Mouse (Mus musculus) heart, postnatal 25 days (tissue): ENCODE results near the gene Cntnap2. TPM values are rescaled to one million over a fixed set of nuclear protein-coding genes. Genes with fewer than 3 reads are reported as not detected.

Source experiments
- DNase-seq: peaks from one replicate; pipeline ENCODE4 v3.0.0; 2022; ENCODE audit warnings: low spot score
- intact Hi-C: fragments of 180-260 bp; cut with DNase I; formaldehyde crosslinking; loops from one replicate; pipeline ENCODE4 v1.15.1; 2025
- total RNA-seq, 2 experiments: library from RNA; stranded (reverse); gene quantifications; 2 replicates each; pipeline ENCODE4 v1.2.3; 2021

Gene Cntnap2
- total RNA-seq, 2 experiments from 2014 or later = not detected

DNA sequence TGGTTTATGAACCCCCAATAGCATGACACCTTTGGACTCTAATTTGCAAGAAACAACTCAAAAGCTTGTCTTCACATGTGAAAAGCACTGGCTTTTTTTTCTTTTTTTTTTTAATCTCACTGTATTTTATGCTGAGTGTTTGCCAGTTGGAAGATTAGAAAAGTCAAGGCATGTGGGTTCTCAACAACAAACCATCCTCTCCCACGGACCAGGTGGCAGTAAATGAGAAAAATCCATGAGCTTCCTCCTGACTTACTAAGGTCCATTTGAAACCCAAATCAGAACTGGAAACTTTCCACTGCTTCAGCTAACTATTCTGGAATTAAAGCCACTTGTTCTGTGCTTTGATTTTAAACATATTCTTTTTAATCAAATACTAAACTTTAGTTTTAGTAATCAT lies 784.6 kb downstream of the Cntnap2 start:
- intact Hi-C loops = no loop called here
- DNase-seq = no peak

DNA sequence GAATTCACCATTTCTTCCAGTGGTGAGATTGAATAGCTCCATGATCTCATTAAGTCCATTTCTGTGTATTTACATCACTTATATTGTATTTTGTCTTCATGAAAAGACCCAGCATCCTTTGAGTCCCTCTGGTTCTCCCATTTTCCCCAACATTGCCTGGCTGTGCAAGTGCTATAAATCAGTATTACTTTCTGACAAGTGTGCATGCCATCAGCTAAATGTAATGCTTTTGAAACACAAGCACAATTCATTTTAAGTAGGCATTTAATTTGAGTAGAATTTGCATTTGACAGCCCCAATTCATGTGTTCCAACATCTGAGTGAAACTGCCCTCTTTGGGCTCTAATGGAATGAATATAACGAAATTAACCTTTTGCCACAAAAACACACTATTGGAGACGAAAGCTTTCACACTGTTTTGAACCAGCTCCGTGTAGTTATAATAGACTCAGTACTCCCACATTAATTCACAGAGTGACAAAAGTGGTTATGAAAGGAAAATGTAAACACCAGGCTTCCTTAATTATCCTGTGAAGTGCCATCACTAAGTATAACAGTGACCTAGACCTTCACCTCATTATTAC lies 812.3 kb downstream of the Cntnap2 start:
- intact Hi-C loops = no loop called here
- no peak for DNase-seq

DNA sequence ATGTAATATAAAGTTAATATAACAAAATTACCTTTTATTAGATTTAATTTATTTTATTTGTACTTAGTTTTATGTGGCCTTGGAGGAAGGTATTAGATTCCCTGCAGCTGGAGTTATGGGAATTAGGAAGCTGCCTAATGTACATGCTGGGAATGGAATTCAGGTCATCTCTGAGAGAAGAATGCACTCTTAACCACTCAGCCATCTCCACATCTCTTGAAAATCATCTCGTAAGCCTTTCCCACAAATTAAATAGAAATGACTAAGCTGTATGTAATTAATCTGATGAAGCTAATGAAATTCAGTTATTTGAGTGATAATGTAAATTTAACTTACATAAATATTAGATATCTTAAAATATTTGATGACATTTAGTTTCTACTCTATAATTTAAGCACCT lies 826.3 kb downstream of the Cntnap2 start:
- intact Hi-C loops = no loop called here
- no peak for DNase-seq

DNA sequence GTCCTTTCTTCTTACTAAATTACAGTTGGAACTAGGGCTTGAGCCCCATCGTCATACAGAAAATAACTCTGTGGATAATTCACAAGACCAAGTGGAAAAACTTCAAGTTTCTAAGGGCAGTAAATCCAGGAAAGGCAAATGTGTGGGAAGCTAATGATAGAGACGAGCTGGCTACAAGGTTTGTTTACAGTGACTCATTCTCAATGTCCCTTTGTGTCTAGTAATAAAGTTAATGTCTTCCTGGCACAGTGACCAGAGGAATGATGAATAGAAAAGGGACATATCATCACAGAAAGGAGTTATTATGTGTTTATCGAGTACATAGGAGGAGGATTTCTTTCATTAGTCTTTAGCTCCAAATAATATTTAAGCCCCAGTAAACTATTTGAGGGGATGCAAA lies 828.7 kb downstream of the Cntnap2 start:
- intact Hi-C loops = no loop called here
- DNase-seq = no peak

DNA sequence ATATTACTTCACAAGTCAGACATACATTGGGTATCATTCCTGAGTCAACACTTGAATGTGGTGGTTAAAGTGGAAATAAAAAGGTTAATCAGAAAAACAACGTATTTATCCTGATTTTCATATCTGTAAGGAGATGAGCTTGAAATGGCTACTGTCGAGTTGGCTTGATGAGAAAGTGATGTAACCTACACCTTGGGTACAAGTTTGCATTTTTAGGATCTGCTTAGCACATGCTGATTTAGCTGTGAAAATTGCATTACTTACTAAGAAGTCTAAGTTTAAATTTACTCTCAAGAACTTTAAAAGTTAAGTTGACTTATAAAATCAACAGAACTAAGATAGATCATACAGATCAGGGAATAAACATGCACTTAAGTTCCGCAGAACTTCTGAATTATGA lies 879.1 kb downstream of the Cntnap2 start:
- no peak for DNase-seq
- intact Hi-C loops = no loop called here

DNA sequence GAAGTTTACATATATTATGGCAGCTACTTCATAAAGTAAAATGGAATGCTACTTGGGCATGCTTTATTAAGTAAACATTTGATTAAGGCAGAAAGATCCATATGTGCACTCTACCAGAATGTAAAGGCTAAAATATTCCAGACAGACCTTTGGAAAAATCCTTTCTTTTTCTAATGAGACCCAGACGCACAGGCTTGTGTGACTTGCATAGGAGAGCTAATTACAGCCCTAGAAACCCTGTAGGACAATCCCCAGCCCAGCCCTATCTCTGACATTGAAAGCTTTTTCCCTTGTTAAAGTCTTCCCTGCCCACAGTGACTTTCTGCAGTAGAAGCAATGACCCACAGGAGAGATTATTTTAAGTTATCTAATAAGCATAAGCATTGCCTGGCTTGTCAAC lies 879.6 kb downstream of the Cntnap2 start:
- intact Hi-C loops = no loop called here
- no peak for DNase-seq

DNA sequence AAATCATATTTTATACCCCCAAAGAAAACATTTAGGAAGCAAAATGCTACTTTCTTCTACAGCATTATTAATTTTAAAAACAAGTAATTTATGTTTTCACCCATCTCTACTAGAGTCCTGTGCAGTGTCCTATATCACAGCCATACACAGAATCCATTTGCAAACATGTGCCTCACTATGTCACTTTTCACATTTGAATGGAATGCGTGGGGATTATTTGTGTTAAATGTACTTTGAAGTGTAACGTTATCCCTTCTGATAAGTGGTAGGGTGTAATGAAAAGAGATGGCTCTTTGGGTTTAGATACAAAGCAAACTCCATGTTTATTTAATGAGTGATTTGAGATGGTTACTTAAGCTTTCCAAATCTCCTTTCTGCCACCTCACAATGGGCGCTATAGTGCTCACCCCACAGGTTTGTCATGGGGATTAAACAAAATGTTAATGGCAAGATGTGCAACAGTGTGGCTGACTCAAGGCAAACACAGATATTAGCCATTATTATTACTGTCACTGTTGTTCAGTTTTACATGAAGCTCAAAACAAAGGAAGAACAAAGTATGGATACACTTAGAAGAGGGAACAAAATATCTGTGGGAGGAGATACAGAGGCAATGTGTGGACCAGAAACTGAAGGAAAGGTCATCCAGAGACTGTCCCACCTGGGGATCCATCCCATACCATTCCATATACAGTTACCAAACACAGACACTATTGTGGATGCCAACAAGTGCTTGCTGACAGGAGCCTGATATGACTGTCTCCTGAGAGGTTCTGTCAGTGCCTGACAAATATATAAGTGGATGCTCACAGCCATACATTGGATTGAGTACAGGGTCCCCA lies 886.2 kb downstream of the Cntnap2 start:
- intact Hi-C loops = no loop called here
- DNase-seq = no peak

DNA sequence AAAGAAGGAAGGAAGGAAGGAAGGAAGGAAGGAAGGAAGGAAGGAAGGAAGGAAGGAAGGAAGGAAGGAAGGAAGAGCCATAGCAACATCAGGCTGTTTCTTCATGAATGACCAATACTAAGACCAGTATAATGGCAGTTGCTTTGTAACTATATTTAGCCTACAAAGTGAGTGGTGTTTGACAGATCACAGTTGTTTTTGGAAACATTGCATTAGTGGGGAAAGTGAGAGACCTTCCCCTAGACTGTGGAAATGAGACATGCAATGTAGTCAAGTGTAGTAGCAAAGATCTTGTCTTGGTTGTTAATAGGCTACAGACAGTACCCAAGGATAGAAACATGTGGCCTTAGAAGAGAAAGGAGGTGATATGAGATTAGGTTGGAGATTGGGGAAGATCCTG lies 895.6 kb downstream of the Cntnap2 start:
- DNase-seq = no peak
- intact Hi-C loops = no loop called here

DNA sequence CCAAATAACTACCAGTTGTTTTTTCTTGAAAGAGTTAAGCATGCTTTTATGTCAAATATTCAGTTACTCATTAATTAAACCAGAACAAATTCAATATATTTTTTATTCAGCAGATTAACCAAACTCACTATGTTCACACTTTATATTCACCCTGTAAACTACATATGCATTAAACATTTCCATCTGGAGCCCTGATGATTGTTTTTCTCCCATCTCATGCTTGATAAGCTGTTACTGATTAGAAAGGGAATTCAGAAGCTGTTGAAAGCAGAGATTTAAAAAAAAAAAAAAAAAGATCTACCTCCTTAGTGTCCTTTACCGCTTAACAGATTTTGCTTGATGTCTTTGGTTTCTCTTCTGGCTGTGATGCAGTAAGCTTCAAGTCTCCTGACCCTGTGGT lies 905.3 kb downstream of the Cntnap2 start:
- intact Hi-C loops = no loop called here
- DNase-seq = no peak

DNA sequence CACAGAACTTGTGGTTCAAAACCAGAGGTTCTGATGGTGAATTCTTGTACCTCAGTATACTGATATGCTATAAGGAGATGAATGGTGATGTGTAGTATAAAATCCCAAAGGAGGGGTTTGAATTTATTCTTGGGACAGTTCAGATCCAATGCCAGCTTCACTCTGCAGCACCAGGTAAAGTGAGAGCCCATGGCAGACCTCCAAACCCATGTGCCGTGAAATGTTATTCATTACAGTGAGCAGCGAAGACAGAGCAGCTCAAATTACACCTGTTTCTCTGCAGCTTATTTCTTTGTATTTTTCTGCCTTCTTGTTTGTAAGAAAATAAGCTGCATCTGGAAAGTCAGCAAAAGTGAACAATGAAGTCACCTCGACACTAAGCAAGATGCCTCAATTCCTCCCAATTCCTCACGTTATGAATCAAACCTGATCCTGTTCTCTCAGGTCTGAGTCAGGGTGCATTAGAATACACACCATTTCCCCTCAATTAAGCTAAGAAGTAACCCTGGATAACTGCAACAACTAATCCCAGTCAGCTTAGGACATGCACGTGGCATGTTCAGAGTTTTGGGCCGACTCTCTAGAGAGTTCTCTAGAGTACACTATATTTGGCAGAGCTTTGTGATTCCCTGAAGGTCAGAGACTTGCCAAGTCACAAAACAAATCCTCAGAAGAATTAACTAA lies 915.5 kb downstream of the Cntnap2 start:
- no peak for DNase-seq

DNA sequence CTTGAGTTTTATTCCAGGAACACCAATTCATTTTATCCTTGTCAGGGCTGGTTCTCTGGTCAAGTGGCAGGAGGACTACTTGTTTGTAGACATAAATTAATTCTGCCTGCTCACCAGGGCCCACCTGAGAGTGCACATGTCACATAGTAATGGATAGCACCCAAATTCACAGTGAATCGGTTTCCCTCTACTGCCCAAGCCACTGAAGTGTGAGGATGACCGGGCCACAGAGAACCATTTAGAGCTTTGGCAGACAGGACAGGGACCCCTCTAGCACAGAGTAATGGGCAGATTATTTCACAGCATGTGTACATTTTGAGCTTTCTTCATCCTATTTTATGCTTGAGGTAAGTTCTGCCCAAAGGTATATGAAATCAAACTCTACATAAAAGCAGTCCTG lies 920.0 kb downstream of the Cntnap2 start:
- no peak for DNase-seq
- intact Hi-C loops = no loop called here

More for the DNA sequence above, 915.5 kb downstream of the Cntnap2 start:
- intact Hi-C loops = no loop called here

DNA sequence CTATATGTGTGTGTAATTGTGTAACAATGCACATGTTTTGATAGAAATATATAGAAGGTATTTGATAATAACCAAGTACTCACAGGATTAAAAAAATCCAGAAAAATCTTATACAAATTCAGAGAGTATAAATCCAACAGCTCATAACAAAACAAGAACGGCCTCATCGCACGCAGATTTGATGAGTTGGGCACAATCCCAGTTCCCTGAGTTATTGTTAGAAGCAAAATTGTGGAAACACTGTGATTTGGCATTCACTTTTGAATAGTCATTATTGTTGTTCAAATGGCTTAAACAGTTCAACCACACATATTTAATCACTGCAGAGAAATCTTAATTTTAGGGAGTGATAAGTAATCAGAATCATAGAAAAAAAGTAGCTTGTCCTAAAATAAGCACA lies 928.9 kb downstream of the Cntnap2 start:
- intact Hi-C loops = no loop called here
- no peak for DNase-seq

DNA sequence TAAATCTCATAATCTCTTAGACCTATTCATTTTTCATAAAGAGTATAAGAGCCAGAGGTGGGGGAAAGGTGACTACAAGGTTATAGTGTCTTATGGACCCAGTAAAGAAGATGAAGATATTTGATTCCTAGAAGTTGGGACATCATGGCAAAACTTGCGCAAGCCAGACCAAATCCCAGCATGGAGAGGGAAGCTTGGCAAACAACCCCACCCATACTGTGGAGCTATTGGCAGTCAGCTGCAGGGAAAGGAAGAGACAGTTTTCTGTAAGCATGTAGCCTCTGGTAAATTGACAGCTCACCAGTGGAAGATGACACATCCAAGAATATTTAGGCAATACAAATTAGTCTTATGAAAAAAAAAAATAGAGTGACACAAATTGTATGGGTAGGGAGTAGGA lies 931.9 kb downstream of the Cntnap2 start:
- intact Hi-C loops = no loop called here
- DNase-seq = no peak

DNA sequence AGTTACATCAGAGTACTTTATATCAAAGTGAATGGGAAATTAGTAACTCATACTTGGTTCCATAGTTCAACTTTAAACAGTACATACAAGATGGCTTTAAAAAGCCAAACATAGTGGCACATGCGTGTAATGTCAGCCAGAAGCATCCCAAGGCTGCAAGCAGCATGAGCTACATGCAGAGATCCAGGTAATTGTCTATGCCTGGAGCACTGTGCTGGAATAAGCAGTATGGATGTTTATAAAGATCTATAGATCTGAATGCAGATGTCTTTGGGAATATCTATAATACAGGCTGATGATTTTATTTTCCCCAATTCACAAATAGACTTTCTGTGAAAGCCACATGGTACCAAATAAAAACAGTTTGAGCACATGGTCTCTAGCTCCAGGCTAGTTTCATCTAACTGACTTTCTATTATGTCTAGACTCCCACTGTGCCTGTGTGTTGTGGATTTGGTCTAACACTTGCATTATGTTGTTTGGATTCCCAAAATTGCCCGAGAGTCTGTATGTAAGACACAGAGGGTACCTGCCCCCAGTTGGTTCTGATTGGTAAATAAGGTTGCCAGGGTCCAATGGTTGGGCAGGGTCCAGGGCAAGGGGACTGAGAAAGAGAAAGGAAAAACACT lies 963.5 kb downstream of the Cntnap2 start:
- intact Hi-C loops = no loop called here

DNA sequence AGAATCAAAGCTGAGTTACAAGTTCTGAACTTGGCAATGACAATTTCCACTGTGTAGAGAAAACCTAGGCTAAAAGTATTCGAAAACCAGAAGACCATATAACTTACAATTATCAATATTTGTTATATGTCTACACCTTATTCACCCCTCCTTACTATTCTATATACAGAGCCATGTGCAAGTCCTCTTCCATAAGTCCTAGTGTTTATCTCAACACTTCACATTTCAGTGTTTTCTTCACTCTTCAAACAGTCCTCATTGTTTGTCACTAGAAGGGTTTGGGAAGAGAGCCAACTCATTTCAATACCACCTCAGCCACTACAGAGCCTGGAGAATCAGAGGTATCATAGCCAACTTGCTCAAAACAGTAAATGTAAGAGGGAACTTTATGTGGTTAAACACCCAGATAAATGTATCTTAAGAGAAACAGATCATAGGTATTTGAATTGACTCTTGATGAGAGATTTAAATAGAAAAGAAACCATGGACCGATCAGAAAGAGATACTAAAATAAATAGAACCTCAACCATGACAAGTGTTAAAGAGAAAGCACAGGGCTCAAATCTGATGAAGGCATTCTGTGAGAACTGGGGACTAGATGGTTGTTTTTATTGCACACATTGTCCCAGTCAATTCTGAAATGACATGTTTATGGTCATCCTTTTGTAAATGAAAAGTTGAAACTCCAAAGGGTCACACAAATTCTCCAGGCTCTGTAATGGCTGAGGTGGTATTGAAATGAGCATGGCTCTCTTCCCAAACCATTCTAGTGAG lies 972.9 kb downstream of the Cntnap2 start:
- intact Hi-C loops = no loop called here
- no peak for DNase-seq

More for the DNA sequence above, 963.5 kb downstream of the Cntnap2 start:
- no peak for DNase-seq

DNA sequence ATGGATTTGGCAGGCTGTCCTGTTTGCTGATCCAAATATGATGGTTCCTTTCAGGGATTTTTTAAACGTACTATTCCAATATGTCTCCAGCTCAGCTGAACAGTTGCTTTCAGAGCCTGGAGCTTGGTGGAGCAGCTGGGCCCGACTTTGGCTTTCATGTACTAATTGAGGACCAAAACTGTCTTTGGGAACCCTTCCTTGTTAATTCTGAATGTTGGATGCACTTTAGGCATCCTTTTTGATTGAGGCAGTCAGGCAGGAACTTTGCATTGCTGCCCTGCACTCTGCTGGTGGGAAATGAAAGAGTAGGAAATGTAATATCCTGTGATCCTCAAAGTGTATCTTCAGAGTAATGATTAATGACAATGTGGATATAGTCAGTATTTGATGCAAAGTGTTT lies 974.0 kb downstream of the Cntnap2 start:
- intact Hi-C loops = no loop called here
- DNase-seq = no peak

DNA sequence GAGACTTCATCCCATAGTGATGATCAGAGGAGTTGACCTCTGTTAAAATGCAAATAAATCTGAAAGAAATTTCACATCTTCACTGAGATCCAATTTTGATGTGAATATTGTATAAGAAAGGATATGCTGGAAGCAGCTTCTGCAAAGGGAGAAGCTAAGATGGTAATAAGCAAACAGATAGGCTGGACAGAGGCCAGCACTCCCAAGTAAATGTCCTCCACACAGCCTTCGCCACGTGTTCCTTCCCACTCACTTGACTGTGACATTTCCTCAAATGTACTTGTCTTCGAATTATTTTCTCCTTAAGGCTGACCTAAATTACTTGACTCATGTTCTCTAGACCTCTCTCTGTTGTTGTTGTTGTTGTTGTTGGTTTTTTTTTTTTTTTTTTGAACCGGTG lies 981.5 kb downstream of the Cntnap2 start:
- no peak for DNase-seq
- intact Hi-C loops = no loop called here

DNA sequence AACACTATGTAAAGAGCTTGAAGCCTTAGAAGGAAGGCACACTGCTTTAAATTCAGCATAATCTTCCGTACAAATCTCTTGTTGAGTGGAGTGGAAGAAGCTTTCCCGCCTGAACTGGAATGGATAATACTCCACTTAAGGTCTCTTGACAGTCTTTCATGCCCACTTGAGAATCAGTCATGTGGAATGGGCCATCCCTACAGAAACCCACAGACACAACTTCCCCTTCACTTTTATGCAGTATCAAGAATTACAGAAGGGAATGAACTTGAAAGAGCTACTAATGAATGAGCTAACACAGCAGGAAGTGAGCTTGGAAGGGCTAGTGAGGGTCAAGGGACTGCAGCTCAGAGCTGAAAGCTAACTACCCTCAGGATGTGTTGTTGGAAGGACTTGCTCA lies 1021.1 kb downstream of the Cntnap2 start:
- intact Hi-C loops = no loop called here
- DNase-seq = no peak

DNA sequence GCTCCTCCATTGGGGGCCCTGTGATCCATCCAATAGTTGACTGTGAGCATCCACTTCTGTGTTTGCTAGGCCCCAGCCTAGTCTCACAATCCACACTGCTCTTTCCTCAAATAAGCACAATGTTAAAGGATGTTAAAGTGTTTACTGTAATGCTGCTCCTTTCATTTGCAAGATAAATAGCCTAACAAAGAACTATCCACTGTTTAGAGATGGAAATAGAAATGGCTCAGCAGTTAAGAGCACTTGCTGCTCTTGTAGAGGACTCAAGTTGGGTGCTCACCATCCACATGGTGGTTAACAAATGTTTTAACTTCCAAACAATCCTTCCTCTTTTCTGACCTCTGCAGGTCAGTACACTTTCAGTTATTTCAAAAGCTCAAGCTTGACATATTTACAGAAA lies 1022.3 kb downstream of the Cntnap2 start:
- intact Hi-C loops = no loop called here
- no peak for DNase-seq

DNA sequence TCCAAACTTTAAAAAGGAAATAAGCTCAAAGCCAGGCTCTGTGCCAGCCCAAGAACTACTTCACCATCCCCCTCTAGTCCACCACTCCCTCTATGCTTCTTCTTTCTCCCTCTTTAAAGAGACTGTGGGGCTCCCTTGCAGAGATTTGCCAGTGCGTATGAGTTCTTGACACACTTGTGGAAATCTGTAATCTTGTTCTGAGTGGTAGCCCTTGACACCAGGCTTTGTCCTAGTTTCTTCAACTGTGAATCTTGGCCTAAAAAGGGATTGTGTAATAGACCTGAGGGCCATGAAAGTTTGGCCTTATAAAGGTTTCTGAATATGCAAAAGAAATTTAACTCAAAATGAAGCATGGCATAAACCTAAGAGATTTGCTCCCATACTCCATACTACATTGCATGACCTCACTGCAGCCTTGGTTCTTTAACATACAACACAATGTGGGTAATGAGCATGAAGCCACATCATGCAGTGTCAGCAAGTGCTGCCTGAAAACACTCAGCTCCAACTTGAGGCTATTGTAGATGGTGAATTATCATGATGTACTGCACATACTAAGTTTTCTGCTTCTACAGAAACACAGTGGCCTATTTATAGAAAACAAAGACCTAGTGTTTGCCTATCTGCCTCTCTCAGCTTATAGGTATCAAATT lies 1084.2 kb downstream of the Cntnap2 start:
- intact Hi-C loops = no loop called here
- DNase-seq = no peak
